In the genomic region with DNA sequence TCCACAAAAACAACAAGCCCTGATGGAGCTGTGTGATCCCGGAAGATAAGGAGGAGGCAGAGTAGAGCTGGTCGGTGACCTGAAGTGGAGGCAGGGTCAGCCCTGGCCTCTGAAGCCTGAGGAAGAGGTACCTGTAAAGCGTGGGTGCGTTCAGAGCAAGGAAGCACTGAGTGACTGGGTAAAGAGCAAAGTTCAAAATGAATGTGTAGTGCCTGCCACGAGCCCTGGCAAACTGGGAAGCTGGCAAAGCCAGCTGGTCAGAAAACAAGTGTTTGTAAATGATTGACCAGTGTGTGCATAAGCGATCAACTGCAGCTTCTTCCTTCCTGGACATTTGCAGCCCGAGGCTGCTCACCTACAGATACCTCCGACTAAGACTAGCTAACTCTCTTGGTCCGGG, we compare ENCODE assay signal across 18 mouse cellular contexts.
DNase-seq lines count a peak whose midpoint lies in the region; TF ChIP-seq lines count a peak whose summit lies in the region.
"Had no signal": no experiment of that assay in that cellular context is flagged by ENCODE, and none has a peak within 500 bp of the region (broad histone marks: within the 10 kb centered on the region; RNA-seq: fewer than 3 reads in every experiment).

No protein-coding gene starts in this region.

- peak; percentile 41 for DNase-seq in ZHBTc4 (ENCODE audit: low read depth, low spot score)
- DNase-seq in kidney, adult 9 months, result peak; percentile 78
- DNase-seq in kidney, postnatal 36 days, result peak; percentile 47 to 60
- no peak for DNase-seq in ovary, postnatal 14 days (ENCODE audit: low spot score)
- no peak for DNase-seq in layer of hippocampus, adult 18-20 months (ENCODE audit: low spot score in 2 of 2)
- no peak for DNase-seq in frontal cortex, postnatal 36 days (ENCODE audit: low spot score in 2 of 2)
- no peak for DNase-seq in embryo, embryonic 11 days
- DNase-seq: heart, adult 18-20 months; lung, adult 18-20 months; lung, postnatal 36 days; right cerebral cortex, postnatal 4 days; thymus, postnatal 4 days had no signal

- TF ChIP-seq CTCF in E14TG2a.4 (conservative IDR thresholded peaks at IDR 0.05; ENCODE audit: low read length), result no peak

- H3K4me1 ChIP-seq in E14TG2a.4 (replicated peaks; ENCODE audit: low read depth, low read length), result no peaks in the 10 kb centered on the region
- H3K4me1 ChIP-seq: heart, embryonic 15.5 days; midbrain, embryonic 12.5 days; neural tube, embryonic 13.5 days had no signal

- H3K27me3 ChIP-seq in E14TG2a.4 (ENCODE audit: insufficient read depth, low read length), result peaks cover 11% of the 10 kb centered on the region
- H3K27me3 ChIP-seq: heart, embryonic 15.5 days; midbrain, embryonic 12.5 days; neural tube, embryonic 13.5 days; Patski had no signal

- peaks cover 9% of the 10 kb centered on the region for H3K9me3 ChIP-seq in E14TG2a.4 (ENCODE audit: low read length)
- H3K9me3 ChIP-seq: heart, embryonic 15.5 days; midbrain, embryonic 12.5 days; neural tube, embryonic 13.5 days had no signal

- H3K36me3 ChIP-seq in E14TG2a.4 (ENCODE audit: insufficient read depth, low read length), result no peaks in the 10 kb centered on the region
- H3K36me3 ChIP-seq: heart, embryonic 15.5 days; midbrain, embryonic 12.5 days; neural tube, embryonic 13.5 days had no signal

- peak overlapping the region; percentile 63 for H3K4me3 ChIP-seq in E14TG2a.4 (replicated peaks; ENCODE audit: low read length)
- H3K4me3 ChIP-seq: heart, embryonic 15.5 days; left cerebral cortex, adult 2 months; midbrain, embryonic 12.5 days; neural tube, embryonic 13.5 days had no signal

Comparison
In these comparisons a context has a peak if more than half of its experiments do, and no peak if none do; other contexts are left out.
1. DNase-seq: peak in ZHBTc4 (single experiment), kidney, adult 9 months (single experiment) and kidney, postnatal 36 days (2 of 2); none in ovary, postnatal 14 days (single experiment), layer of hippocampus, adult 18-20 months (0 of 2), frontal cortex, postnatal 36 days (0 of 2) and embryo, embryonic 11 days (single experiment).